Mouse (Mus musculus) right cerebral cortex, adult 2 months (tissue): ENCODE data around the gene Max.

Source experiments
- DNase-seq, 2 experiments: peaks; one replicate each; pipeline ENCODE4 v3.0.0; 2021 to 2022; ENCODE audit warnings: low spot score in 2 of 2

The Max gene

GRCm38 (mm10) chr12:76954698-76955423 is 7.1 kb downstream of the Max start:
- DNase-seq: peak; percentile 64 to 74

GRCm38 (mm10) chr12:76953750-76954363 is 8.1 kb downstream of the Max start:
- no peak for DNase-seq

- no peak for DNase-seq
These were observed 11.7 kb downstream of the Max start for GRCm38 (mm10) chr12:76950330-76950729.

GRCm38 (mm10) chr12:76948781-76949180 is 13.2 kb downstream of the Max start:
- no peak for DNase-seq

- no peak for DNase-seq
These were observed 13.8 kb downstream of the Max start for GRCm38 (mm10) chr12:76948185-76948584.

GRCm38 (mm10) chr12:76947487-76947886 is 14.5 kb downstream of the Max start:
- DNase-seq: no peak

- no peak for DNase-seq
These were observed 18.5 kb downstream of the Max start for GRCm38 (mm10) chr12:76943466-76943865.

- no peak for DNase-seq
These were observed 19.0 kb downstream of the Max start for GRCm38 (mm10) chr12:76943046-76943445.

GRCm38 (mm10) chr12:76942476-76942875 is 19.5 kb downstream of the Max start:
- no peak for DNase-seq

- no peak for DNase-seq
These were observed 20.5 kb downstream of the Max start for GRCm38 (mm10) chr12:76941524-76941923.

- DNase-seq: no peak
These were observed 24.0 kb downstream of the Max start for GRCm38 (mm10) chr12:76938013-76938412.

- no peak for DNase-seq
These were observed 25.8 kb downstream of the Max start for GRCm38 (mm10) chr12:76936211-76936610.

GRCm38 (mm10) chr12:76934438-76934837 is 27.6 kb downstream of the Max start:
- DNase-seq: no peak

GRCm38 (mm10) chr12:76932688-76933060 is 29.3 kb downstream of the Max start:
- DNase-seq: no peak

- DNase-seq: no peak
These were observed 30.0 kb downstream of the Max start for GRCm38 (mm10) chr12:76931739-76932687.

GRCm38 (mm10) chr12:76930177-76930576 is 31.8 kb downstream of the Max start:
- DNase-seq: no peak

GRCm38 (mm10) chr12:76927539-76927938 is 34.5 kb downstream of the Max start:
- no peak for DNase-seq

- DNase-seq: no peak
These were observed 35.0 kb downstream of the Max start for GRCm38 (mm10) chr12:76927012-76927411.

- DNase-seq: no peak
These were observed 35.6 kb downstream of the Max start for GRCm38 (mm10) chr12:76926338-76926945.

GRCm38 (mm10) chr12:76924904-76925604 is 36.9 kb downstream of the Max start:
- DNase-seq: no peak

GRCm38 (mm10) chr12:76923118-76923517 is 38.9 kb downstream of the Max start:
- no peak for DNase-seq
